Mouse (Mus musculus) heart, postnatal 14 days (tissue): ENCODE measurements around the gene Slc7a15. TPM values are rescaled to one million over a fixed set of nuclear protein-coding genes. Genes with fewer than 3 reads are reported as not detected.
A peak's percentile ranks its signal among the peaks of the same experiment; 100 is the strongest.

ENCODE experiments used
- DNase-seq, 2 experiments: peaks; one replicate each; pipeline ENCODE4 v3.0.0; 2021 to 2022
- intact Hi-C: fragments of 180-260 bp; cut with DNase I; formaldehyde crosslinking; loops from one replicate; pipeline ENCODE4 v1.15.1; 2025
- total RNA-seq, 2 experiments: library from RNA; stranded (reverse); gene quantifications; 2 replicates each; pipeline ENCODE4 v1.2.3; 2021

Slc7a15 gene
- total RNA-seq, 2 experiments from 2014 or later = not detected

DNA sequence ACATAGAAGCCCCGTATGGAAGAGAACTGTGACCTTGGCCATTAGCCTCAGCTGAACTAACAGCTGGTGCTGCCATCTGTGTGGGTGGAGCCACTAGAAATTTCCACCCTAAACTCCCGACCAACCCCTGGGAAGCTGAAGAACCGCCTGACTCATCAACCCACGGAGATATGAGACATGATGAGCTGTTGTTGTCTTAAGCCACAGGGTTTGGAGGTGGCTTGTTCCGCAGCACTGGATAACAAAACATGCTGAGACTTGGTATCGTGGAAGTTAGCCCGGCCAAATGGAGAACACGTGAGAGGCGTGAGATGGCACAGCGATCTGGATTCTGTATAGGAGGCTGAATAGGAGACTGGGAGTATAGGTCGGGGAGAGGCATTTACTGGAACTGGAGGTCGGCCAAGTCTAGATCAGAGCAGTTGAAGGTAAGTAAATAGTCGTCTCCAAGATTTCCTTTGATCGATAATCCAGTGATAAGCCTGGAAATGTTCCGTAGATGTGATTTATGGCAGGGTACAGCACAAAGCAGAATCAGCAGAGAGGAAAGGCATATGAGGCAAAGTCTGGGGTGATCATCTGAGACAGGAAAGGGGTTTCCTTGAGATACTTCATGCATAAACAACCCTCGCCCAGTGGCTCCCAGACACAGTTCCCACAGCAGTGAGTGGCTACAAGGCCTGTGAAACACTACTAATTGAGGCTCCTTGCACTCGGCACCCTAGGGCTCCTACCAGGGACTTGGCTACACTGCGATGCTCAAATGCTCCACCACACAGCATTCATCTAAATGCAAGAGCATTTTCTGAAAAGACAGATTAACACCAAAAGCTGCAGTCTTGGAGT lies 87.6 kb downstream of the Slc7a15 start:
- no peak for DNase-seq
- intact Hi-C loops = loop anchor here (2.0 to 10.0 kb wide), 2 partner anchors 36 to 446 kb away; no protein-coding TSS in a partner anchor

- intact Hi-C loops = loop anchor here (2.0 to 10.0 kb wide), 2 partner anchors 36 to 446 kb away; no protein-coding TSS in a partner anchor
- DNase-seq = no peak
Measured at GRCm38 (mm10) chr12:8510317-8510988, 88.4 kb downstream of the Slc7a15 start.

- no peak for DNase-seq
- intact Hi-C loops = loop anchor here (2.0 to 10.0 kb wide), 2 partner anchors 37 to 445 kb away; no protein-coding TSS in a partner anchor
Measured at GRCm38 (mm10) chr12:8509693-8510092, 89.2 kb downstream of the Slc7a15 start.

- DNase-seq = no peak
- intact Hi-C loops = no loop called here
Measured at GRCm38 (mm10) chr12:8506954-8507707, 91.7 kb downstream of the Slc7a15 start.

GRCm38 (mm10) chr12:8504131-8504530 lies 94.7 kb downstream of the Slc7a15 start:
- intact Hi-C loops = no loop called here
- DNase-seq = no peak

- DNase-seq = peak; percentile 42 to 72
- intact Hi-C loops = loop anchor here (1.0 kb wide), 1 partner anchor 176 kb away; no protein-coding TSS in a partner anchor
Measured at GRCm38 (mm10) chr12:8502546-8502945, 96.3 kb downstream of the Slc7a15 start.

DNA sequence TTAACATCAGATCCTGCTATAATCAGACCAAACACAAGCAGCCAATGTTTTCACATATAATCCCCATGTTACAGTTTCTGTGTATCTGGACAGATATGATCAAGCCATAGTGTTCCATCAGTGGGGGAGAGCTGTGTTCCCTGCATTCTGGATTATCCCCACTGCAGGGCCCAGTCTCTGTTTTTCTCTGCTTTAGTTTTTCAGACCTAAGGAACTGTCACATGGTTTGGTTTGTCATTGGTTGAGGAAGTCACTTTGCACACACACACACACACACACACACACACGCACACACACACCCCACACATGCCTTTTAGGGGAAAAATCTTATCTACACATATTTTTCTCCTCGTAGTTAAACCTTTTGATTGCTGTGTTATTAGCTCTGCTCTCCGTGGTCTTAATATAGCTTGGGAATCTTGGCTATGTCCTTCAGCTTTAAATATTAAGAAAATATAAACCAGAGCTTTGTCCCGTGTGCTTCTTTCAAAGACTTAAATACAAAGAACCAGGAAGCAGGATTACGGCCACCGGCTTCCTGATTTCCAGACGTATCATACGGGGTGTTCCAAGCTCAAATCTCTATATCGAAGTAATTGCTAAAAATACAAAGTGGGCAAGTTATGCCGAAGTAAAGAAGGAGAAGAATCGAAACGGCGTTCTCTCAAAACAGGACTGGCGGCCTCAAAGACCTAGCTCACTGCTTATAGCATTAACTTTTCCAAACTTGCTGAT lies 97.1 kb downstream of the Slc7a15 start:
- intact Hi-C loops = loop anchor here (1.0 kb wide), 1 partner anchor 175 kb away; no protein-coding TSS in a partner anchor
- no peak for DNase-seq

GRCm38 (mm10) chr12:8500597-8501570 lies 98.0 kb downstream of the Slc7a15 start:
- DNase-seq = no peak
- intact Hi-C loops = no loop called here

DNA sequence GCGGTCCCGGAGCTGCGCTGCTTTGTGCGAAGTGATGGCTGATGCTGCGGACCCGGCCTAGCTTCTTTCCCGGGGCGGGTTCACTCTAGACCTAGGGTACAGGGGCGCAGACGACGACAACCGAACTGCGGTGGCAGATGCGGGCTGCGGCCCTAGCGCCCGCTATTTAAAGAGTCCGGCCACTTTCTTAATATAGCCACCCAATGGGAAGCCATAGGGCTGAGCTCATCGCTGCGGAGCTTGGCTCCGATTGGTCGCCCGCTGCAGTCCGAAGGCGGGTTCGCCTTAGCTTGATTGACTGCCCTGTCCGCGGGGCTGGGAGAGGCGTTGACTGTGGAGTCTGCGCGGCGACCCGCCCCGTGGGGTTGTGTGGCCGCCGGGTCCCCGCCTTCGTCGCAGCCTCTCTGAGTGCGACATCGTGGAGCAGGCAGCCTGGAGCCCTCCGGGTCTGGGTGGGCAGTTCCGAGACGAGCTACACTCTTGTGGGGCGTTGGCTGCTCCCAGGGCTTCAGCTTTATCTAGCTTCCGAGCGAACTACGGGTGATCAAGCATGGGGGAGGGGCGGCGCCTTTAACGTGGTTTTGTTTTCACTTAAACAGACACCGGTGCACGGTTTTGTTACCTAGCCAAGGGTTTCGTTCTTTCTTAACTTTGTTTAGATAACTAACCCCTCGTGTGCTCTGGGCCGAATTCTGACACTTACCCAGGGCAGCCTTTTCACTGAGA lies 98.8 kb downstream of the Slc7a15 start, which contains the start of gene Rhob:
Gene Rhob (minus strand): TSS at position 139 of the 726 bp plus-strand sequence.
- intact Hi-C loops = no loop called here
- peak; percentile 95 to 96 for DNase-seq

- intact Hi-C loops = no loop called here
- DNase-seq = peak; percentile 61 to 72
Measured at GRCm38 (mm10) chr12:8499001-8499870, 99.6 kb downstream of the Slc7a15 start.

DNA sequence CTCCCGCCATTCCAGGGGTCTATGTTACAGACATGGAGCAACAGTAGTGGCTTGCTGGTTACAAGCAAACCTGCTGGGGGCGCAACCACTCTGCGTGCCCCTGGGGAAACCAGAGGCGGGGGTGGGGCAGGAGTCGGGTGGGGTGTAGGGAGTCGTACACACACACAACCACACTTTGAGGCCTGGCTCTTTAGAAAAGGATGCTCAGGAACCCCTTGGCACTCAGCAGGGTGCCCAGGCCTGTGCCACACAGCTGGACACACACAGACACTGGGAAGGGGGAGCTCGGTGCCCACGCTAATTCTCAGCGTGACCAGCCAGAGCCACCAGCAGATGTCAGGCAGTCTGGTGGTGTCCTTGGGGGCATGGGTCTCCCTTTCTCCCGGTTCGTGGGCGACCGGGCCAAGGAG lies 100.3 kb downstream of the Slc7a15 start:
- intact Hi-C loops = no loop called here

GRCm38 (mm10) chr12:8498148-8498571 lies 100.7 kb downstream of the Slc7a15 start:
- peak; percentile 46 to 47 for DNase-seq
- intact Hi-C loops = no loop called here

More for the DNA sequence above, 100.3 kb downstream of the Slc7a15 start:
- DNase-seq = peak; percentile 59 to 65

DNA sequence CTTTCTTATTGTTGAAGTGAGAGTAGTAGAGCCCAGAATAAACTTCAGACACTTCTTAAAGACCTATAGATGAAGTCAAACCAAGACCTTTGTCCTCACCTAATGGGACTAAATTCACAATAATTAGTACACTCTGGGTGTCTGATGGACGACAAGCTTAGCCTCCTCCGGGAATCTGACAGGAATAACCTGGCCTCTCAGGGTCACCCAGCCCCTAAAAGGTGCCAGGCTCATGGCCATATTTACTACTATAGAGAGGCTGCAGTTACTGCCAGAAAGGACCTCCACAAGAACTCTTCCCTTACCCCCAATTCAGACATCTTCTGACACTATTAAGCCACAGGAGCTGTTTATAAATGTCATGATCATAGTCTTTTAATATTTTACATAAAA lies 101.6 kb downstream of the Slc7a15 start:
- intact Hi-C loops = loop anchor here (1.0 kb wide), 1 partner anchor 52 kb away; no protein-coding TSS in a partner anchor

DNA sequence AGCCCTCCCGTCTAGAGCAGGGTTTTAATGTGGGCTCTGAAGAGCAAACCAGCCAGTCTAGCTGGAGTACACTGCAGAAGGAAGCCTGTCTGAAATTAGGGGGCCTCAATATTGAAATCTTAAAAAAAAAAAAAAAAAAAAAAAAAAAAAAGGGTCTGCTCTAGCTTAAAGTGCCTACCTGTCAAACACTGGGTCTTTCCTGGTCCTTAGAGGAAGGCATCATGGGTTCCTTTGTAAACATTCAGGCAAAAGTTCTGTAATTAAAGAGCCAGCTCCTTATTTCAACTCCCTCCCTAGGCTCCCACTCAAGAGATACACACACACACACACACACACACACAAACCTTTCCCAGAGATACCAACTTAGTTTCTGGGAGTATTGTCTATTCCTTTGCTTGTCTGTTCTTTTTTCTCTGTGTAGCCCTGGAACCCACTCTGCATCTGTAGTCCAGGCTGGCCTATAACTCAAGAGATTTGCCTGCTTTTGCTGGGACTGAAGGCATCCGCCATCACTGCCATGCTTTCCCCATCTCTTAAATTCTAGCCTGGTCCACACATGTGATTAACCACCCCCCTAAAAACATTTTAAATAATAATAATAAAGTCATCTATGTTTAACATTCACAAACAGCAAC lies 102.1 kb downstream of the Slc7a15 start:
- intact Hi-C loops = loop anchor here (1.0 kb wide), 1 partner anchor 51 kb away; no protein-coding TSS in a partner anchor
- no peak for DNase-seq

More for the DNA sequence above, 101.6 kb downstream of the Slc7a15 start:
- no peak for DNase-seq

DNA sequence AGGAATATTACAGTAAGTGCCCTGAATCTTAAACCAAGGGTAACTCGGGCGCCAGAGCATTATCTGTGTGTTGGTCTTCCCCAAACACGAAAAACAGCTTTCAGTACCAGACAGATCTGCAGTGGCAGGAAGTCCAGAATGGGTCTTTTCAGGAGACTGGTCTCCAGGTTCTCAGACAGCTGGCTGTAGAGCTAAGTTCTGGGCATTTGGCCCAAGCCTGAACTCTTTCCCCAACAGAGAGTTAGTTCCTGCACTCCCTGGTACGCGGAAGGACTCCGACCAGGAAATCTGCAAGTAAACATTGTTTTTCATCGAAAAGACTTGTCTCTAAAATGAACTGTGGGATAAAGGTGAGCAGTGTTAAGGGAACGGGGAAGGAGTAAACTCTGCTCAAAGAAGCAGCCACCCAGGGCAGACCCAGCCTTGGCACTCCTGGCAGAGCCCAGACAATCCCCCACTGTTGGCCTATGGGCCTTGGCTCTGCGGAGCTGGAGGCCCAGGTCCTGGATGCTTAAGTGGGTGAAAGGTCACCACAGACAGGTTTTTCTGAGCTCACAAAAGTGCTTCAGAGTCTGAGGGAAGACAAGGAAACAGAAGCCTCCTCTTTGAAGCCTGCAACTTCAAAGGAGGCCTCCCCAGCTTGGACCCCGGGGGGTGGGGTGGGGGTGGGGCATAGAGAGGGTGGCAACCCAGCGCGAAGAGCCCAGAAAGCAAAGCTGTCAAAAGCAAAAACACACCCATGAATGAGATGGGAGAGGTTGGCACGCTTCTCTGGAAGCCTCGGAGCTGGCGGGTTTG lies 102.8 kb downstream of the Slc7a15 start:
- peak; percentile 67 to 72 for DNase-seq
- intact Hi-C loops = no loop called here
